Mouse (Mus musculus) brown adipose tissue, adult 24 weeks (tissue): ENCODE measurements around the gene Cadm3. TPM values are rescaled to one million over a fixed set of nuclear protein-coding genes. Genes with fewer than 3 reads are reported as not detected.

Experiments used
- H3K27ac ChIP-seq: fragments of 200-500 bp; replicated peaks from 2 replicates; pipeline ENCODE4 v1.5.1; 2012; ENCODE audit warnings: low read depth, mild to moderate bottlenecking, low read length
- H3K4me1 ChIP-seq: fragments of 200-500 bp; 2 replicates; pipeline ENCODE4 v1.6.1; 2012; ENCODE audit warnings: low read length, mixed read lengths; ENCODE audit not compliant: control insufficient read depth, insufficient read depth, insufficient read length
- H3K4me3 ChIP-seq: fragments of 200-500 bp; 2 replicates; pipeline ENCODE4 v1.5.1; 2012; ENCODE audit warnings: low read depth, mild to moderate bottlenecking, low read length, moderate library complexity; ENCODE audit not compliant: insufficient read depth
- polyA plus RNA-seq: library from polyadenylated mRNA; stranded (reverse); fragments of >200 nt; gene quantifications from 2 replicates; pipeline ENCODE4 v1.2.4, GENCODE M21; 2012; ENCODE audit not compliant: missing spikeins, insufficient read depth, insufficient read length

Gene Cadm3
- polyA plus RNA-seq, 1 experiment: 7.2 TPM

DNA sequence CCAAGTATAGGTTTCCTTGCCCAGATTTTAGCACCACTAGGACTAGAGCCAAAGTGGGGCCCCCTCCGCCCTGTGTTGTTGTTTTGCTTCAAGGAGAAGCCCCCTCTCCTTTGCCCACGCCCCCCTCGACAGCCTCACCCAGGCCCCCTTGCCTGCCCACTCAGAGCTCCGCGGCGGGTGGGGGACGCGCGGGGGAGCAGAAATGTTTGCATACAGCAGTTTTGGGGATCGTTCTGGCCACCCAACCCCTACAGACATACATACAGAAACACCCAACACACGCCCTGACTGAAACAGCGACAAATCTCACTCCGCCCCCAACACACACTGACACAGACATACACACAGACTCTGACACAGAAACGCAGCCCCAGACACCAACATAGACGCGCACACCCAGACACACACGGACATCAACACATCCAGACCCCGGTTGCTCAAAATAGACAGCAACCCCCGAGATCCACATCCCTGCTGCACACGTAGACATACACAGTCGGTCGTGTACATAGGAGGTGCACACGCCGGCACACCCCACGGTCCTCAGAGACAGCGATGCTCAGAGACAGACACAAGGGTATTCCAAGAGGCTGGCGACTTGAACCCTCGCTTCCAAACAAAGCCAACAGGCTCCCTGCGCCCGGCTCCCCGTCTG lies 667 bp downstream of the Cadm3 start:
- Histone ChIP-seq H3K27ac (no peak overlapping the region), H3K4me1 (no peaks in the 10 kb centered on the region), H3K4me3 (peak overlapping the region; percentile 43)

DNA sequence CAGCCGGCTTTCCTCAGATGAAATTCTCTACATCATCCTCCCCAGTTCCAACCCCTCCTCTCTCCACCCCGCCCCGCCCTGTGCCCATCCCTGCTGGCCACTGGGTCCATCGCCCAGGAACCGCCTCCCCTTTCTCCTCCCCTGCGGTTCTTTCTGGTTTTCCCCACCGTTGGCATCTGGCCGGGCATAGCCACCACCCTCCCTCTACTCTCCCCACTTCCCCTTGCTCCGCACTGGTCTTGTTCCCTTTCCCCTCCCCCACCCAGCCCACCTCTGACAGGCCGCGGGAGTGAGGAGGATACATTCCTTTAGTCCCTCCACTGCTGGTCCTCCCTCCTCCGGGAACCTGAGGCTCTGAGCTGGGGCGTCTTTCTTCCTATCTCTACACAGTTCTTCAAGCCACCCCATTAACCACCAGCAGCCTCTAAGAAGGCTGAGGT lies 1.5 kb downstream of the Cadm3 start:
- H3K4me1 ChIP-seq: no peaks in the 10 kb centered on the region
- peak overlapping the region; percentile 14; the same call in 1 of the 2 replicates for H3K4me3 ChIP-seq
- no peak overlapping the region for H3K27ac ChIP-seq

- no peak overlapping the region for H3K4me3 ChIP-seq
- no peak overlapping the region for H3K27ac ChIP-seq
- no peaks in the 10 kb centered on the region for H3K4me1 ChIP-seq
Observed at GRCm38 (mm10) chr1:173364125-173364800, 3.2 kb downstream of the Cadm3 start.

DNA sequence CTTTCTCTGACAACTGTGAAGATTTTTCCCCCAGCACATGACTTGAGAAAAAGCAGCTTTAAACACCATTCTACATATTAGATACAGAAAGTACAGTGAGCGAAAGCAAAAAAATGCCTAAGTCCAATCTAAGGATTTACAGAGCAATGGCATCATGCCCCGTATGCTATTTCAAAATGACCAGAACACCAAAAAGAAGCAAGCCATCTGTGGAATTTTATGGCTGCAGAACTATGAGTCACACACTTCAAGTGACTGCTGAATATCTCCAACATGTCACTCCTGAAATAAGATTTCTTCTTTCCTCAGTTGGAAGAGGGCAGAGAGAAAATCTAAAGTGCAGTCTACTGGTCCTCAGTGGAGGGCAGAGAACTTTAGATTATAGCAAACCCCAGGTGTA lies 4.1 kb downstream of the Cadm3 start:
- no peak overlapping the region for H3K4me3 ChIP-seq
- no peak overlapping the region for H3K27ac ChIP-seq
- no peaks in the 10 kb centered on the region for H3K4me1 ChIP-seq

- no peaks in the 10 kb centered on the region for H3K4me1 ChIP-seq
- H3K4me3 ChIP-seq: no peak overlapping the region
- H3K27ac ChIP-seq: no peak overlapping the region
Observed at GRCm38 (mm10) chr1:173361651-173362050, 5.8 kb downstream of the Cadm3 start.

- Histone ChIP-seq H3K4me3 (no peak overlapping the region), H3K4me1 (no peaks in the 10 kb centered on the region; the same call in 1 of the 2 replicates), H3K27ac (no peak overlapping the region)
Observed at GRCm38 (mm10) chr1:173359590-173360290, 7.8 kb downstream of the Cadm3 start.

GRCm38 (mm10) chr1:173357799-173358198 lies 9.7 kb downstream of the Cadm3 start:
- no peak overlapping the region for H3K27ac ChIP-seq
- no peaks in the 10 kb centered on the region; the same call in 1 of the 2 replicates for H3K4me1 ChIP-seq
- no peak overlapping the region for H3K4me3 ChIP-seq

- H3K27ac ChIP-seq: no peak overlapping the region
- no peaks in the 10 kb centered on the region; the same call in 1 of the 2 replicates for H3K4me1 ChIP-seq
- no peak overlapping the region for H3K4me3 ChIP-seq
Observed at GRCm38 (mm10) chr1:173356699-173357098, 10.8 kb downstream of the Cadm3 start.

- no peak overlapping the region for H3K4me3 ChIP-seq
- H3K27ac ChIP-seq: no peak overlapping the region
- no peaks in the 10 kb centered on the region; the same call in 1 of the 2 replicates for H3K4me1 ChIP-seq
Observed at GRCm38 (mm10) chr1:173355107-173355846, 12.2 kb downstream of the Cadm3 start.

DNA sequence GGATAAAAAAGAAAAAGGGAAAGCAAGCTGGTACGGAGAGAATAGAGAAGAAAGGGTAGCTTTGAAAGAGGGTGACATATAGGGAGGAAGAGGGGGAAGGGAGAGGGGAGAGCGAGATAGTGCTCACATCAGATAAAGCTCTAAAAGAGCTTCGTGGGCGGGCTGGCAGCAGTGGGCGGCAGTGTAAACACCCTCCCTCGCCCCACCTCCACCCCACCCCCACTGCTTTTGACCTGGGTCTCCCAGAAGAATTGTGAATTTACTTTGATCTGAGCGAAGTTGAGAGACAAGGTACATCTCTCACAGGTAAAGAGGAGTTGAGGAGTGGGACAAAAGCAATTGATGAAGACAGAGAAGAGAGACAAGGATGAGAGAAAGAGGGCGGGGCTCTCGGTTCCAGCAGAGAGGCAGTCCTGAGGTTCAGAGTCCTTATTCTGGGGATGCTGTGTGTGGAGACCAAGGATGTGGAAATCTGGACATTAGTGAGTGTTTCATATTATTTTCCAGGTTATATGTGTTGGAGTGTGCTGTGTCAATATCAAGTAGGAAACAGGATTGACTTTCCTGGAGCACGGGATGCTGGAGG lies 17.0 kb downstream of the Cadm3 start, which contains the start of gene Aim2:
TSS of gene Aim2 (plus strand) at position 508 of the 586 bp plus-strand sequence.
- no peaks in the 10 kb centered on the region for H3K4me1 ChIP-seq
- no peak within 1 kb of the TSS for H3K4me3 ChIP-seq
- no peak within 1 kb of the TSS for H3K27ac ChIP-seq

DNA sequence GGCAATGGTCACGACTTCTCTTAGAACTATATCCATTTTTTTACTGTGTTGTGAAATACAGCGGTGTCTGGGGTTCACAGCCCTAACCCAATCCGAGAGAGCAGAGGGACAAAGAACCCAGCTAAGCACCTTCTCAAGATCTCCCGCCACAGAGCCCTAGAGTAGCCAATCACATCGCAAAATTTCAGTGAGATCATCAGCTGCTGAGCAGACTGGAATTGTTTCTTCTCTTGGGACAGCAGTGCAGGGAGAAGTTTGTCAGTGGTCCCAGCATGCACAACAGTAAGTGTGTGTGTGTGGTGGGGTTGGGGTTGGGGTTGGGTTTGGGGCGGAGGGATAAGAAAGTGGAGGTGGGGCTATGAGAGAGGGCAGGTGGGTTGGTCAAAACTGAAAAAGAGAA lies 17.5 kb downstream of the Cadm3 start:
- Histone ChIP-seq H3K27ac (no peak overlapping the region), H3K4me3 (no peak overlapping the region), H3K4me1 (no peaks in the 10 kb centered on the region)

DNA sequence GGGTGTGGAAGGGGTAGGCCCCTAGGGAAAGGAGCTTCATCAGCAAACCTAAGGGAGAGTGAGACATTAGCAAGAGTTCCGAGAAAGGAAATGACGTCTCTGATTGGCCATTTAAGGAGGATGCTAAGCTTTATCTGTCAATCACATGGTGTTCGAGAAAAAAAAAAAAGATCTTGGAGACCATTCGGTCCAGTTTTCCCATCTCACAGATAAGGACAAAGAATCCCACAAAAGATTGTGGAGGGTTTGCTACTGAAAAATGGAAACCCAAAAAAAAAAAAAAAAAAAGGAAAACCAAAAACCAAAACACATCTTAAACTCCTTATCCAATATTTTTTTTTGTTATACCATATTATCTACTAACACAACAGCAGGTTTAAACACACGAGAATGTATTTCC lies 18.3 kb downstream of the Cadm3 start:
- Histone ChIP-seq H3K4me1 (no peaks in the 10 kb centered on the region), H3K27ac (no peak overlapping the region), H3K4me3 (no peak overlapping the region)

DNA sequence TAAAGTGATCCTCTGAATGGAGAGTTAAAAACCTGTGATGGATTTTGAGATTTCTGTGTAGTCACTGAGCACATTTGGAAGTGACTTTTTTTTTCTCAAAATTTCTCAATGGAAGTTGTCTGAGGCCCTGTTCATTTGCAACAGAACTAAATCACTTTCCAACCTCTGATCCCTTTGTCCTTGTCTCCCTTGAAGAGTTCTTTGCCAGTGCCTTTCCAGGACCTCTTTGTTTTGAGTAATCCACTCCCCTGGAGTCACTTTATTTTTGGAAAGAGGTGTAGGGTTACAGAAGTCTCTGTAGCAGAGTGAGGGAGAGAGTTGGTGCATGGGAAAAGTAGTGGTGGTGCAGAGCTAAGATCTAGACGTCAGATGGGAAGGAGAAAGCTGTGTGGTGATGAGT lies 19.0 kb downstream of the Cadm3 start:
- Histone ChIP-seq H3K4me3 (no peak overlapping the region), H3K4me1 (no peaks in the 10 kb centered on the region), H3K27ac (no peak overlapping the region)

DNA sequence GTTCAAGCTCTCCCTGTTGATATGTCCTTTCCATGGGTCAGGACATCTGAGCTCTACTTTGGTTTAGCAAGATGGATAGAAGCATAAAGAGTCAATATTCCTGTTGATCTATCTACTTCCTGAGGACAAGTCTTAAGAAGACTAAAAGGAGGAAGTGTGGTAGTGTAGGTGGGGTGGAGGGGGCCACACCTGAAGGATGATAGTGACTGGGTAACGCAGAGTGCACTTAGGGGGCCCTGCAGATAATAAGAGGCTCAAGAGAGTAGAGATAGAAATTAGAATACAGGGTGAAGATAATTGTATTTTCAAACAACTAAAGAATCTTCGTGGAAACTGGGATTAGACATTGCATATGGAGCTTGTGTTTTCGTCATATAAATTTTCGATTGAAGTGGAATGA lies 22.4 kb downstream of the Cadm3 start:
- no peaks in the 10 kb centered on the region for H3K4me1 ChIP-seq
- H3K4me3 ChIP-seq: no peak overlapping the region
- H3K27ac ChIP-seq: no peak overlapping the region

- no peaks in the 10 kb centered on the region for H3K4me1 ChIP-seq
- no peak overlapping the region for H3K4me3 ChIP-seq
- H3K27ac ChIP-seq: no peak overlapping the region
Observed at GRCm38 (mm10) chr1:173343934-173344333, 23.6 kb downstream of the Cadm3 start.
